Mouse (Mus musculus): ENCODE data around the gene Fam171b. TPM values are rescaled to one million over a fixed set of nuclear protein-coding genes. Genes with fewer than 3 reads are reported as not detected.

Fam171b gene
- polyA plus RNA-seq, 1 experiment from 2014 or later, result 73.0 TPM

DNA sequence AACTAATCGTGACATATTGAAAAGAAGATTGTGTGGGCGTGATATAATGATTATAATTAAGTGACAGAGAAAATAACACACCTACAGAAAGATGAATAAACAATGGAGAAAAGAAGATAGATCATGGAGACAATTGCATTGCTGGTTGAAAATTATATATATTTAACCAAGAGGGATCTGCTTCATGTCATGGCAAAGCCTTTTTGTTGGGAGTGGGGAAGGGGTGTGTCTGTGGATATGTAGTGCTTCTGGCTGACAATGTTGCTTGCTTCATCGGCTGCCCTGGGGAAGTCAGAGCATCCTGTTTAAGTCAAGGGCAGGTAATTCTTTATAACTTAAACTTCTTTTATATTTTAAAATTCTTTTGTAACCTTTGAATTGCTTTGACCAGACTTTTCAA is 36.1 kb downstream of the Fam171b start:
- Histone ChIP-seq H3K27ac (ENCODE audit: low read depth, low read length) (no peak overlapping the region), H3K4me2 (ENCODE audit: low read depth) (no peak overlapping the region), H3K4me1 (ENCODE audit: control insufficient read depth, insufficient read depth, low read length) (no peaks in the 10 kb centered on the region), H3K9me3 (ENCODE audit: control insufficient read depth, low read length) (no peaks in the 10 kb centered on the region), H3K27me3 (ENCODE audit: control insufficient read depth, insufficient read depth, low read length) (no peaks in the 10 kb centered on the region), H3K4me3 (ENCODE audit: low read depth, low read length) (no peak overlapping the region), H3K36me3 (ENCODE audit: control insufficient read depth, insufficient read depth, low read length) (no peaks in the 10 kb centered on the region), H3K9ac (ENCODE audit: low read length) (no peak overlapping the region)
- ATAC-seq (ENCODE audit: insufficient read depth, low FRiP score, low TSS enrichment) (no peak), DNase-seq (ENCODE audit: low spot score) (no peak)
- WGBS, result 94% methylated on average over 3 of the region's 3 CpGs

DNA sequence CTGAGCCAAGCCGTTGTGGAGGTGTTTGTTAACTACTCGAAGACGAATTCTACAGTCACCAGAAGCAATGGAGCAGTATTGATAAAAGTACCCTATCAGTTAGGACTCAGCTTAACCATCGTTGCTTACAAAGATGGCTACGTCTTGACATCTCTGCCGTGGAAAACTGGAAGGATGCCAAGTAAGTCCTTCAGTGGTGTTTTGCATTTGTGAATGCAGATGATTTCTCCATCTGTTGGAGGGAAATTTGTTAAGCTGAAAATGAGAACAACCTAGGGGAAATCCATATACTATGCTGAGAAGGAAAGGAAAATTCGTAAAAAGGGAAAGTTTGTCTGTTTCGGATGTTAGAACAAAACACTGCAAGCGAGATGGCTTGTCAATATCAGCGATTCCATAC is 41.0 kb downstream of the Fam171b start:
- Histone ChIP-seq H3K9ac (ENCODE audit: low read length) (no peak overlapping the region), H3K4me3 (ENCODE audit: low read depth, low read length) (no peak overlapping the region), H3K27ac (ENCODE audit: low read depth, low read length) (no peak overlapping the region), H3K4me2 (ENCODE audit: low read depth) (no peak overlapping the region), H3K9me3 (ENCODE audit: control insufficient read depth, low read length) (no peaks in the 10 kb centered on the region), H3K36me3 (ENCODE audit: control insufficient read depth, insufficient read depth, low read length) (no peaks in the 10 kb centered on the region), H3K4me1 (ENCODE audit: control insufficient read depth, insufficient read depth, low read length) (no peaks in the 10 kb centered on the region), H3K27me3 (ENCODE audit: control insufficient read depth, insufficient read depth, low read length) (no peaks in the 10 kb centered on the region)
- DNase-seq (ENCODE audit: low spot score), result no peak
- 87% methylated on average over 10 of the region's 10 CpGs for WGBS
- ATAC-seq (ENCODE audit: insufficient read depth, low FRiP score, low TSS enrichment), result no peak

DNA sequence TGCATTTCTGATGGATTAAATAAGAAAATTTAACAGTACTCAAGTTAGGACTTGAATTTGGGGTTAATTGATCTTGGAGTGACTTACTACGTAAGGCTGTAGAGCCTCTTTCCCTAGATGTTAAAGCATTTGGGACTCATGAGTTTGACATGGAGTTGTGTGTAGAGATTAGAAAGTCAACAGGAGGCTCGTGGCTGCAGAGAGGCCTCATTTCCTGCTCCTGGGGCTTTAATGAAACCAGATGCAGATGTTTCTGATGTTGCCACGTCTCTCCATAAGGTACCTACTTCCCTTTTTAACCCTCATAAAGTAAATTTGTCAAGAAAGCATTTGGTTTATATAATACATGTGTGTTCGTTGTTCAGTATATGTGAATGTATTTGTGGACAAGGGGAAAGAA is 43.8 kb downstream of the Fam171b start:
- no peaks in the 10 kb centered on the region for H3K27me3 ChIP-seq (ENCODE audit: control insufficient read depth, insufficient read depth, low read length)
- no peaks in the 10 kb centered on the region for H3K4me1 ChIP-seq (ENCODE audit: control insufficient read depth, insufficient read depth, low read length)
- H3K4me3 ChIP-seq (ENCODE audit: low read depth, low read length), result no peak overlapping the region
- 60% methylated on average over 4 of the region's 4 CpGs for WGBS
- no peak overlapping the region for H3K9ac ChIP-seq (ENCODE audit: low read length)
- no peak overlapping the region for H3K4me2 ChIP-seq (ENCODE audit: low read depth)
- ATAC-seq (ENCODE audit: insufficient read depth, low FRiP score, low TSS enrichment) (no peak), DNase-seq (ENCODE audit: low spot score) (no peak)
- no peak overlapping the region for H3K27ac ChIP-seq (ENCODE audit: low read depth, low read length)
- H3K36me3 ChIP-seq (ENCODE audit: control insufficient read depth, insufficient read depth, low read length), result no peaks in the 10 kb centered on the region
- no peaks in the 10 kb centered on the region for H3K9me3 ChIP-seq (ENCODE audit: control insufficient read depth, low read length)

DNA sequence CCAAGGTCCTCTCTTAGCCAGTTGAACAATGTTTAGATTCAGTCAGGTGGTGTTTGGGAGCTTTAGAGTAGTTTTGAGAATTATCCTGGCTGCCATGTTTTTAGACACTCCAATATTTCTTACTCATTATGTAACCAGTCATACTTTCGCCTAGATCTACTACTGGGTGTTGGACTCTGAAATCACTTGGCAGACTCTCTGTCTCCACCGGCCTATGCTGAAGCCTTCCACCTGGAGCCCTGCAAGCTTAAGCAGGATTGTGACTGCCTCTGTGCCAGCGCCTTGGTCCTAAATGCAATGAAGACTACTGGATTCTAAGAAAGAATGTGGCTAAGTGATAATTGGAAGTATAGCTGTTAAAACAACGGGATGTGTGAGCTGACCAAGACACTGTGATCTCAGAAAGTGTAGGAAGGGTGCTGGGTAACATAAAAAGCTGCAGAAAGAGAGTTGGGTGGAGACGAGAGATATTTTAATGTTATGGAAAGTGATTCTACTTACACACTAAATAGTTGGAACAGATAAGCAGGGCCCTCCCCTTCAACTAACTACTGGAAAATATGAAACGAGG is 71.5 kb downstream of the Fam171b start:
- DNase-seq (ENCODE audit: low spot score) (no peak), ATAC-seq (ENCODE audit: insufficient read depth, low FRiP score, low TSS enrichment) (no peak)
- Histone ChIP-seq H3K27ac (ENCODE audit: low read depth, low read length) (no peak overlapping the region), H3K4me3 (ENCODE audit: low read depth, low read length) (no peak overlapping the region), H3K36me3 (ENCODE audit: control insufficient read depth, insufficient read depth, low read length) (peaks cover 3% of the 10 kb centered on the region; the same call in 1 of the 2 replicates), H3K4me1 (ENCODE audit: control insufficient read depth, insufficient read depth, low read length) (no peaks in the 10 kb centered on the region), H3K27me3 (ENCODE audit: control insufficient read depth, insufficient read depth, low read length) (no peaks in the 10 kb centered on the region), H3K9ac (ENCODE audit: low read length) (no peak overlapping the region), H3K4me2 (ENCODE audit: low read depth) (no peak overlapping the region), H3K9me3 (ENCODE audit: control insufficient read depth, low read length) (no peaks in the 10 kb centered on the region)
- 89% methylated on average over 6 of the region's 6 CpGs for WGBS

DNA sequence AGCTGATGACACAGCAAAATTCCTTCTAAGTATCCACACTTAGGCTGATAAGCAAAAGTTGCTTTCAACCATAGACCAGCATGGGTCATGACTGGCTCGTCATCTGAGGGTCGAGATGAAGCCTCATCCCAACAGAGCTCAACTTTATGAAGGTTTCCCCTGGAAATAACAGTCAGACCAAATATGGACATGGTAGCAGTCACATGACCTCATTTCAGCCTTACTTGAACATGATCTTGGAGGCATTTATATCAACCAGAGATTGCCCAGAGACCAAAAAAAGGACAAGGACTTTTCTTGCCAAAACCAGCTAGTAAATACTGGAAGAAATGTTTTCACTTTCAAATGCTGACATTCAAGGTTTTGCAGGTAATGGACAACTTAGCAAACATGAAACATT is 81.3 kb downstream of the Fam171b start:
- H3K4me3 ChIP-seq (ENCODE audit: low read depth, low read length), result no peak overlapping the region
- H3K9ac ChIP-seq (ENCODE audit: low read length), result no peak overlapping the region
- 93% methylated on average over 2 of the region's 2 CpGs for WGBS
- no peak overlapping the region for H3K4me2 ChIP-seq (ENCODE audit: low read depth)
- no peaks in the 10 kb centered on the region for H3K36me3 ChIP-seq (ENCODE audit: control insufficient read depth, insufficient read depth, low read length)
- H3K4me1 ChIP-seq (ENCODE audit: control insufficient read depth, insufficient read depth, low read length), result no peaks in the 10 kb centered on the region
- no peaks in the 10 kb centered on the region for H3K9me3 ChIP-seq (ENCODE audit: control insufficient read depth, low read length)
- ATAC-seq (ENCODE audit: insufficient read depth, low FRiP score, low TSS enrichment) (no peak), DNase-seq (ENCODE audit: low spot score) (no peak)
- H3K27ac ChIP-seq (ENCODE audit: low read depth, low read length), result no peak overlapping the region
- no peaks in the 10 kb centered on the region for H3K27me3 ChIP-seq (ENCODE audit: control insufficient read depth, insufficient read depth, low read length)

DNA sequence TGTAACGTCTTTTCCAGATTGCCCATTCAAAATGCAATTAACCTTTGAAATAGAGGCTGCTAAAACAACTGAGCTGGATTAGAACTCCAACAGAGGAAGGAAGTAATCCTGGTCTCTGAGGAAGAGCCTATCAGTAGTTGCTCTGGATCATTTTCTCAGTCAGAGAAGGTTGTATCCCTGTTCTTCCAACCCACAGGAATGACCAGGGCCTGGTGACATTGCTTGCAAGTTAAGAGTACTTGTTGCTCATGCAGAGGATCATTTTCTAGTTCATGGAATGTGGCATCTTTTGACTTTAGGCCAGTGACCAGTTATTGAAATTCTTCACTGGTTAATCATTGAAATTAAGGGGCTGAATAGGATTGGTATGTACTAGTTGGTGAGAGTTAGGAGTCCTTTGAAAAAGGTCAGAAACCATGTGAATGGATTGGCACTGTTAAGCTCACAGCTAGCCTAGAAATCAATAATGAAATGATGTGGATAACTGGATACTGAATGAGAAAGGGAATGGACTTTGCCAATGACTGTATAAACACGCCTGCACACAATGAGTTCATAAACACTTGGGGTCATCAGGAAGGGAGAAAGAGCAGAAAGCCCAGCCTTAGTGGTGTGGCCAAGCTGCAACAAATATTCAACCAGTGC is 89.6 kb downstream of the Fam171b start:
- H3K4me2 ChIP-seq (ENCODE audit: low read depth), result no peak overlapping the region
- DNase-seq (ENCODE audit: low spot score), result no peak
- 84% methylated on average over 2 of the region's 2 CpGs for WGBS
- H3K4me3 ChIP-seq (ENCODE audit: low read depth, low read length), result no peak overlapping the region
- H3K27me3 ChIP-seq (ENCODE audit: control insufficient read depth, insufficient read depth, low read length), result no peaks in the 10 kb centered on the region
- ATAC-seq (ENCODE audit: insufficient read depth, low FRiP score, low TSS enrichment), result no peak
- H3K9me3 ChIP-seq (ENCODE audit: control insufficient read depth, low read length), result no peaks in the 10 kb centered on the region
- H3K27ac ChIP-seq (ENCODE audit: low read depth, low read length), result no peak overlapping the region
- no peak overlapping the region for H3K9ac ChIP-seq (ENCODE audit: low read length)
- no peaks in the 10 kb centered on the region for H3K36me3 ChIP-seq (ENCODE audit: control insufficient read depth, insufficient read depth, low read length)
- H3K4me1 ChIP-seq (ENCODE audit: control insufficient read depth, insufficient read depth, low read length), result no peaks in the 10 kb centered on the region

DNA sequence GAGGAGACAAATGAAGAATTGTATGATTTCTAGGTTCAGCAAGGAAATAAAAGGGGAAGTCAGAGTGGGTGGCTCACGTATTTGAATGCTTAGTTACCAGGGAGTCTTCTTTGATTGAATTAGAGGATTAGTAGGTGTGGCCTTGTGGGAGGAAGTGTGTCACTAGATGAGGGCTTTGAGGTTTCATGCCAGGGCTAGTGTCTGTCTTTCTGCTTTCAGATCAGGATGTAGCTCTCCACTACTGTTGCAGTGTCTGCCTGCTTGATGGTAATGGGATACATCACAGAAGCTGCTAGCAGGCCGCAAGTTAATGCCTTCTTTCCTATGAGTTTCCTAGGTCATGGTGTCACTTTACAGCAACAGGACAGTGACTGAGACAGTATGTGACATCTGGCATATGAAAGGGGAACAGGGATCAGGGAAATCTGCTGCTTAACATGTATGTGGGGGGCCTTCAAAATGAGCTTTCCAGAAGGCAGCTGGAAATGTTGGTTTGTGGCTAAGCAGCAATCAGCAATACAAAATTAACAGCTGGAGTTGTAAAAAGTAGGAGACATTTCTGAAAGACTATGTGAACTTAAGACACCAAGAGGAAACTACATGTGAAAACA is 117.1 kb downstream of the Fam171b start:
- DNase-seq (ENCODE audit: low spot score) (no peak), ATAC-seq (ENCODE audit: insufficient read depth, low FRiP score, low TSS enrichment) (no peak)
- H3K4me2 ChIP-seq (ENCODE audit: low read depth), result no peak overlapping the region
- H3K9ac ChIP-seq (ENCODE audit: low read length), result no peak overlapping the region
- 57% methylated on average over 2 of the region's 2 CpGs for WGBS
- no peak overlapping the region for H3K27ac ChIP-seq (ENCODE audit: low read depth, low read length)
- H3K4me3 ChIP-seq (ENCODE audit: low read depth, low read length), result no peak overlapping the region
- no peaks in the 10 kb centered on the region for H3K36me3 ChIP-seq (ENCODE audit: control insufficient read depth, insufficient read depth, low read length)
- no peaks in the 10 kb centered on the region for H3K27me3 ChIP-seq (ENCODE audit: control insufficient read depth, insufficient read depth, low read length)
- H3K9me3 ChIP-seq (ENCODE audit: control insufficient read depth, low read length), result no peaks in the 10 kb centered on the region
- H3K4me1 ChIP-seq (ENCODE audit: control insufficient read depth, insufficient read depth, low read length), result no peaks in the 10 kb centered on the region
